Mouse (Mus musculus): ENCODE results near the gene Asic2.

The Asic2 gene

GRCm38 (mm10) chr11:81968401-81968881 is at the start of gene Asic2:
Asic2 (minus strand) TSS chr11:81968457.
- no peak for DNase-seq (ENCODE audit: low read depth, low spot score)

- DNase-seq (ENCODE audit: low read depth, low spot score) = no peak
Observed at GRCm38 (mm10) chr11:82016181-82016780, 48.0 kb upstream of the Asic2 start.

GRCm38 (mm10) chr11:82015066-82015465 is 46.8 kb upstream of the Asic2 start:
- DNase-seq (ENCODE audit: low read depth, low spot score) = no peak

- no peak for DNase-seq (ENCODE audit: low read depth, low spot score)
Observed at GRCm38 (mm10) chr11:82013756-82014155, 45.5 kb upstream of the Asic2 start.

- no peak for DNase-seq (ENCODE audit: low read depth, low spot score)
Observed at GRCm38 (mm10) chr11:82011411-82012193, 43.3 kb upstream of the Asic2 start.

GRCm38 (mm10) chr11:82010115-82010514 is 41.9 kb upstream of the Asic2 start:
- DNase-seq (ENCODE audit: low read depth, low spot score) = no peak

GRCm38 (mm10) chr11:82006796-82007423 is 38.7 kb upstream of the Asic2 start:
- no peak for DNase-seq (ENCODE audit: low read depth, low spot score)

- no peak for DNase-seq (ENCODE audit: low read depth, low spot score)
Observed at GRCm38 (mm10) chr11:82004810-82005209, 36.6 kb upstream of the Asic2 start.

GRCm38 (mm10) chr11:82000581-82000980 is 32.3 kb upstream of the Asic2 start:
- peak; percentile 17 for DNase-seq (ENCODE audit: low read depth, low spot score)

- DNase-seq (ENCODE audit: low read depth, low spot score) = no peak
Observed at GRCm38 (mm10) chr11:81999469-81999868, 31.2 kb upstream of the Asic2 start.

- DNase-seq (ENCODE audit: low read depth, low spot score) = no peak
Observed at GRCm38 (mm10) chr11:81998646-81999045, 30.4 kb upstream of the Asic2 start.

- DNase-seq (ENCODE audit: low read depth, low spot score) = no peak
Observed at GRCm38 (mm10) chr11:81997085-81997484, 28.8 kb upstream of the Asic2 start.

GRCm38 (mm10) chr11:81996172-81996841 is 28.1 kb upstream of the Asic2 start:
- peak; percentile 73 for DNase-seq (ENCODE audit: low read depth, low spot score)

GRCm38 (mm10) chr11:81983146-81983545 is 14.9 kb upstream of the Asic2 start:
- peak; percentile 77 for DNase-seq (ENCODE audit: low read depth, low spot score)

- peak; percentile 89 for DNase-seq (ENCODE audit: low read depth, low spot score)
Observed at GRCm38 (mm10) chr11:81982191-81982590, 13.9 kb upstream of the Asic2 start.

GRCm38 (mm10) chr11:81974577-81974976 is 6.3 kb upstream of the Asic2 start:
- DNase-seq (ENCODE audit: low read depth, low spot score) = no peak

GRCm38 (mm10) chr11:81973699-81974098 is 5.4 kb upstream of the Asic2 start:
- DNase-seq (ENCODE audit: low read depth, low spot score) = no peak

GRCm38 (mm10) chr11:81972044-81972443 is 3.8 kb upstream of the Asic2 start:
- no peak for DNase-seq (ENCODE audit: low read depth, low spot score)

- peak; percentile 78 for DNase-seq (ENCODE audit: low read depth, low spot score)
Observed at GRCm38 (mm10) chr11:81966626-81967289, 1.5 kb downstream of the Asic2 start.

GRCm38 (mm10) chr11:81965653-81966625 is 2.3 kb downstream of the Asic2 start:
- no peak for DNase-seq (ENCODE audit: low read depth, low spot score)
